Mouse (Mus musculus) kidney, embryonic 16.5 days (tissue): ENCODE measurements around the gene Cpsf4. TPM values are rescaled to one million over a fixed set of nuclear protein-coding genes. Genes with fewer than 3 reads are reported as not detected.

Experiments used
- ATAC-seq: fragments of 200-750 bp; cut with Nextera tagmentation; 2 replicates; pipeline ENCODE4 v1.8.0; 2017; ENCODE audit warnings: moderate TSS enrichment; ENCODE audit not compliant: low FRiP score, low TSS enrichment
- H3K27ac ChIP-seq: fragments of 300-500 bp; sonication (generic); 2 replicates; pipeline ENCODE4 v1.5.1; 2014; ENCODE audit warnings: low read length
- H3K27me3 ChIP-seq: fragments of 300-500 bp; sonication (generic); 2 replicates; pipeline ENCODE4 v1.6.1; 2014; ENCODE audit warnings: low read length, control low read depth, mixed read lengths; ENCODE audit not compliant: insufficient read depth
- H3K36me3 ChIP-seq: fragments of 300-500 bp; sonication (generic); 2 replicates; pipeline ENCODE4 v1.6.1; 2014; ENCODE audit warnings: low read length, control low read depth, mixed read lengths; ENCODE audit not compliant: insufficient read depth
- H3K4me1 ChIP-seq: fragments of 300-500 bp; sonication (generic); 2 replicates; pipeline ENCODE4 v1.6.1; 2014; ENCODE audit warnings: low read length, control low read depth, mixed read lengths; ENCODE audit not compliant: insufficient read depth
- H3K4me2 ChIP-seq: fragments of 300-500 bp; sonication (generic); replicated peaks from 2 replicates; pipeline ENCODE4 v1.6.1; 2014; ENCODE audit warnings: low read depth, low read length
- H3K4me3 ChIP-seq: fragments of 300-500 bp; sonication (generic); 2 replicates; pipeline ENCODE4 v1.5.1; 2014; ENCODE audit warnings: mild to moderate bottlenecking, low read length
- H3K9ac ChIP-seq: fragments of 300-500 bp; sonication (generic); replicated peaks from 2 replicates; pipeline ENCODE4 v1.6.1; 2014; ENCODE audit warnings: low read length
- H3K9me3 ChIP-seq: fragments of 300-500 bp; sonication (generic); 2 replicates; pipeline ENCODE4 v1.6.1; 2016; ENCODE audit warnings: low read length, control low read depth
- WGBS: fragments of 180-500 bp; shearing (Covaris S2); extraction: QIAGEN DNeasy Blood & Tissue Kit; methylation state at CpG from one replicate; pipeline ENCODE4 v1.1.7; 2014; 5-methylcytosine and 5-hydroxymethylcytosine counted together
- polyA plus RNA-seq: library from polyadenylated mRNA; unstranded; fragments of >200 nt; fragmentation: Nextera tagmentation; extraction: Ambion mirVana; gene quantifications from 2 replicates; pipeline ENCODE4 v1.2.1, GENCODE M21; 2015

The Cpsf4 gene
- polyA plus RNA-seq, 1 experiment from 2014 or later, result 56.2 TPM

DNA sequence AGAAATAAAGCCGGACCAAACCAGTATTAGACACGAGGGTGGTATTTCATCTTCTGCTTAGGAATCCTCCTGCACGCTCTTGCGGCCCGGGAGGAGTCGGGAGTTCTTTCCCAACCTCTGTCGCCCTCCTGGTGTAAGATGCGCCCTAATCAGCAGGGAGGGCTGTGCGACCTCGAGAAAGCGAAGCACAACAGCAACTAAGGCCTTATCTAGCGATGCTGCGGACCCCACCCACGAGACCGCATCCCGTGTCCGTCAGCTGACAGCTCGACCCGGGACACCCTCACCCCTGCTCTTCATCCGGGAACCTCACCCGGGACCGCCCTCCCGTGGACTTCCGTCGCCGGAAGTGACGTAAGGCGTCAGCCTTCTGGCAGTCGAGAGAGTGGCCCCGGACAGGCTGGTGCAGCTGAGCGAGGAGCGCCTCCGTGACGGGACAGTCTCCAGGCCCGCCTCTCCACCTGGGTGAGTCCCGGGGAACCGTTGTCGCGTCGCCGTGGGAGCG is 64.4 kb downstream of the Cpsf4 start, which contains the start of gene Zfp655:
Gene Zfp655 (plus strand): TSS at position 349 of the 505 bp plus-strand sequence.
- H3K4me3 ChIP-seq, result peak within 1 kb of the TSS; percentile 66
- peaks cover 20% of the 10 kb centered on the region for H3K36me3 ChIP-seq
- H3K27me3 ChIP-seq, result no peaks in the 10 kb centered on the region
- H3K4me1 ChIP-seq, result peaks cover 14% of the 10 kb centered on the region
- ATAC-seq, result peak; percentile 97
- WGBS, result 0% methylated on average over 42 of the region's 42 CpGs
- peak within 1 kb of the TSS; percentile 87 for H3K9ac ChIP-seq
- peak within 1 kb of the TSS; percentile 70 for H3K4me2 ChIP-seq
- no peaks in the 10 kb centered on the region for H3K9me3 ChIP-seq
- peak within 1 kb of the TSS; percentile 64 for H3K27ac ChIP-seq

Other genes starting within 250 kb of the Cpsf4 start
- 9.5 and 14.0 TPM in 2 replicates for gene Smurf1, start 201.4 kb upstream of the Cpsf4 start, polyA plus RNA-seq
- not detected in 2 replicates for gene Gm4871, start 134.5 kb upstream of the Cpsf4 start, polyA plus RNA-seq
- gene 1700018F24Rik, start 124.2 kb upstream of the Cpsf4 start, polyA plus RNA-seq, result not detected in 2 replicates
- 142 and 150 TPM in 2 replicates for gene Arpc1a, start 83.4 kb upstream of the Cpsf4 start, polyA plus RNA-seq
- not detected in 2 replicates for gene Kpna7, start 83.2 kb upstream of the Cpsf4 start, polyA plus RNA-seq
- gene Arpc1b, start 53.0 kb upstream of the Cpsf4 start, polyA plus RNA-seq, result 325 and 354 TPM in 2 replicates
- 77.0 and 93.6 TPM in 2 replicates for gene Pdap1, start 27.0 kb upstream of the Cpsf4 start, polyA plus RNA-seq
- 186 TPM in 2 replicates for gene Bud31, start 26.9 kb upstream of the Cpsf4 start, polyA plus RNA-seq
- gene Ptcd1, start 105 bp upstream of the Cpsf4 start, polyA plus RNA-seq, result 19.8 and 20.0 TPM in 2 replicates
- 679 and 701 TPM in 2 replicates for gene Atp5j2, start 24.8 kb downstream of the Cpsf4 start, polyA plus RNA-seq
- 11.4 and 11.6 TPM in 2 replicates for gene Zkscan14, start 34.7 kb downstream of the Cpsf4 start, polyA plus RNA-seq
- gene Zkscan5, start 37.3 kb downstream of the Cpsf4 start, polyA plus RNA-seq, result 16.2 and 17.2 TPM in 2 replicates
- 35.3 and 36.0 TPM in 2 replicates for gene Zfp655, start 64.5 kb downstream of the Cpsf4 start, polyA plus RNA-seq
- gene Zscan25, start 113.3 kb downstream of the Cpsf4 start, polyA plus RNA-seq, result 0.56 and 0.60 TPM in 2 replicates
- gene Cyp3a57, start 178.1 kb downstream of the Cpsf4 start, polyA plus RNA-seq, result not detected in 2 replicates